Comparison of ENCODE assay signal across 19 mouse cellular contexts in the genomic region with DNA sequence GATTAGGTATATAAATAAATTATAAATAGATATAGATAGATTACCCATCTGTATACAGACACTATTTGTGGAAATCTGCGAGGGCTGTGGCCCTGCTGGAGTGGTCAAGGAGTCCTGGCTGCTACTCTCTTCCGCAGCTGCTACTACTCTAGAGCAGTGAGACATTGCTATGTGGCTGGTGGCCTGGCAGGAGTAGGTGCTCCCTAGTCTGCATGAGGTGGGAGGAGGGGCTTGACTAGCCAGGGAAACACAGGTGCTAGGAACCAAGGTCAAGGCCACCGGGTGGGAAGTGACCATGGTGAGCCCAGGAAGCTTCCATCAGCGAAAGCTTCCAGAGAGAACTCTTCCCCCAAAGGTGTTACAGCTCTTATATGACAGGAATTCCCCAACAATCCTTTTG.
A peak's percentile ranks its signal among the peaks of the same experiment; 100 is the strongest.
DNase-seq lines count a peak whose midpoint lies in the region; ATAC-seq lines count a peak whose summit lies in the region.
"Had no signal": no experiment of that assay in that cellular context is flagged by ENCODE, and none has a peak within 500 bp of the region (broad histone marks: within the 10 kb centered on the region; RNA-seq: fewer than 3 reads in every experiment).

No protein-coding gene starts in this region.

- H3K9me3 ChIP-seq in forebrain, embryonic 11.5 days (ENCODE audit: control insufficient read depth, low read length): no peaks in the 10 kb centered on the region
- H3K9me3 ChIP-seq in forebrain, embryonic 15.5 days: no peaks in the 10 kb centered on the region
- H3K9me3 ChIP-seq in heart, embryonic 10.5 days: no peaks in the 10 kb centered on the region
- no peaks in the 10 kb centered on the region for H3K9me3 ChIP-seq in midbrain, embryonic 13.5 days
- no peaks in the 10 kb centered on the region for H3K9me3 ChIP-seq in midbrain, embryonic 11.5 days (ENCODE audit: control insufficient read depth, low read length)
- H3K9me3 ChIP-seq: forebrain, embryonic 12.5 days had no signal

- H3K4me3 ChIP-seq in forebrain, embryonic 11.5 days (ENCODE audit: low read depth, low read length): no peak overlapping the region
- H3K4me3 ChIP-seq in forebrain, embryonic 15.5 days: no peak overlapping the region
- no peak overlapping the region for H3K4me3 ChIP-seq in heart, embryonic 10.5 days
- no peak overlapping the region for H3K4me3 ChIP-seq in midbrain, embryonic 13.5 days (replicated peaks)
- no peak overlapping the region for H3K4me3 ChIP-seq in midbrain, embryonic 11.5 days (ENCODE audit: low read depth, low read length)
- H3K4me3 ChIP-seq: forebrain, embryonic 12.5 days had no signal

- no peak for DNase-seq in forebrain, embryonic 11.5 days (ENCODE audit: low spot score)
- peak; percentile 71 for DNase-seq in heart, embryonic 10.5 days (ENCODE audit: low spot score)
- DNase-seq in heart, postnatal 36 days: no peak
- DNase-seq in midbrain, embryonic 11.5 days (ENCODE audit: low spot score, missing footprints): no peak
- DNase-seq in embryo, embryonic 10 days (ENCODE audit: low spot score): no peak
- DNase-seq: adrenal gland, adult 2 months; adrenal gland, postnatal 10 days; adrenal gland, postnatal 25 days; cerebellum, adult 11 months; cerebellum, adult 18-20 months; cerebellum, adult 8-10 months; cerebellum, adult 9-11 months; cerebellum, postnatal 14 days; cerebellum, postnatal 36 days; forebrain, postnatal 0 days had no signal

- no peaks in the 10 kb centered on the region for H3K4me1 ChIP-seq in forebrain, embryonic 11.5 days (replicated peaks; ENCODE audit: control insufficient read depth, insufficient read depth, low read length)
- no peaks in the 10 kb centered on the region for H3K4me1 ChIP-seq in forebrain, embryonic 15.5 days
- peaks cover 24% of the 10 kb centered on the region for H3K4me1 ChIP-seq in heart, embryonic 10.5 days
- no peaks in the 10 kb centered on the region for H3K4me1 ChIP-seq in midbrain, embryonic 13.5 days (replicated peaks)
- H3K4me1 ChIP-seq in midbrain, embryonic 11.5 days (ENCODE audit: control insufficient read depth, insufficient read depth, low read length): no peaks in the 10 kb centered on the region
- H3K4me1 ChIP-seq: forebrain, embryonic 12.5 days had no signal

- H3K9ac ChIP-seq in forebrain, embryonic 11.5 days (ENCODE audit: low read length): no peak overlapping the region; the same call in 1 of the 2 replicates
- H3K9ac ChIP-seq in forebrain, embryonic 15.5 days (replicated peaks): no peak overlapping the region
- 0 out of 2 replicates have a peak overlapping the region, but pooled peaks have one; percentile 32 for H3K9ac ChIP-seq in midbrain, embryonic 13.5 days (replicated peaks)
- no peak overlapping the region for H3K9ac ChIP-seq in midbrain, embryonic 11.5 days (ENCODE audit: low read length)
- H3K9ac ChIP-seq: forebrain, embryonic 12.5 days; forebrain, postnatal 0 days had no signal

- H3K36me3 ChIP-seq in forebrain, embryonic 11.5 days (ENCODE audit: control insufficient read depth, insufficient read depth, low read length): no peaks in the 10 kb centered on the region
- H3K36me3 ChIP-seq in forebrain, embryonic 15.5 days: no peaks in the 10 kb centered on the region
- H3K36me3 ChIP-seq in heart, embryonic 10.5 days: no peaks in the 10 kb centered on the region
- H3K36me3 ChIP-seq in midbrain, embryonic 13.5 days: no peaks in the 10 kb centered on the region
- no peaks in the 10 kb centered on the region for H3K36me3 ChIP-seq in midbrain, embryonic 11.5 days (ENCODE audit: control insufficient read depth, insufficient read depth, low read length)
- H3K36me3 ChIP-seq: forebrain, embryonic 12.5 days had no signal

- H3K4me2 ChIP-seq in forebrain, embryonic 11.5 days (ENCODE audit: low read depth, low read length, severe bottlenecking): no peak overlapping the region
- no peak overlapping the region for H3K4me2 ChIP-seq in forebrain, embryonic 15.5 days (replicated peaks)
- no peak overlapping the region for H3K4me2 ChIP-seq in midbrain, embryonic 13.5 days (replicated peaks)
- no peak overlapping the region for H3K4me2 ChIP-seq in midbrain, embryonic 11.5 days
- H3K4me2 ChIP-seq: forebrain, embryonic 12.5 days had no signal

- intact Hi-C loops in heart, postnatal 36 days (cut with DNase I): loop anchor here (5.0 kb wide), 2 partner anchors 98 to 177 kb away; no protein-coding TSS in a partner anchor

- H3K27me3 ChIP-seq in forebrain, embryonic 11.5 days (ENCODE audit: control insufficient read depth, insufficient read depth, low read length): no peaks in the 10 kb centered on the region
- no peaks in the 10 kb centered on the region for H3K27me3 ChIP-seq in forebrain, embryonic 15.5 days
- no peaks in the 10 kb centered on the region for H3K27me3 ChIP-seq in heart, embryonic 10.5 days (ENCODE audit: insufficient read depth, poor library complexity, severe bottlenecking)
- no peaks in the 10 kb centered on the region for H3K27me3 ChIP-seq in midbrain, embryonic 13.5 days
- H3K27me3 ChIP-seq in midbrain, embryonic 11.5 days (ENCODE audit: control insufficient read depth, insufficient read depth, low read length): no peaks in the 10 kb centered on the region
- H3K27me3 ChIP-seq: forebrain, embryonic 12.5 days had no signal

- 85% methylated on average over 4 of the region's 4 CpGs for WGBS in forebrain, embryonic 11.5 days
- 91% methylated on average over 4 of the region's 4 CpGs for WGBS in forebrain, embryonic 15.5 days
- WGBS in heart, embryonic 10.5 days: 85% methylated on average over 4 of the region's 4 CpGs
- 90% methylated on average over 4 of the region's 4 CpGs for WGBS in midbrain, embryonic 13.5 days
- 90% methylated on average over 4 of the region's 4 CpGs for whole genome bisulfite sequencing in midbrain, embryonic 11.5 days

- peak overlapping the region; percentile 70; the same call in 1 of the 2 replicates for H3K27ac ChIP-seq in forebrain, embryonic 11.5 days (ENCODE audit: low read depth, low read length)
- no peak overlapping the region for H3K27ac ChIP-seq in forebrain, embryonic 15.5 days (replicated peaks)
- H3K27ac ChIP-seq in heart, embryonic 10.5 days: no peak overlapping the region
- no peak overlapping the region for H3K27ac ChIP-seq in midbrain, embryonic 13.5 days
- no peak overlapping the region for H3K27ac ChIP-seq in midbrain, embryonic 11.5 days (ENCODE audit: low read depth, low read length)
- H3K27ac ChIP-seq: forebrain, embryonic 12.5 days had no signal

- no peak for ATAC-seq in forebrain, embryonic 11.5 days (replicated peaks; ENCODE audit: low FRiP score)
- ATAC-seq in forebrain, embryonic 15.5 days (replicated peaks): no peak
- no peak for ATAC-seq in midbrain, embryonic 13.5 days
- no peak for ATAC-seq in midbrain, embryonic 11.5 days (ENCODE audit: low FRiP score)
- ATAC-seq: forebrain, embryonic 14.5 days; forebrain, postnatal 0 days had no signal
